Mouse (Mus musculus): Measurements from ENCODE around the gene Izumo4.

Izumo4 gene

DNA sequence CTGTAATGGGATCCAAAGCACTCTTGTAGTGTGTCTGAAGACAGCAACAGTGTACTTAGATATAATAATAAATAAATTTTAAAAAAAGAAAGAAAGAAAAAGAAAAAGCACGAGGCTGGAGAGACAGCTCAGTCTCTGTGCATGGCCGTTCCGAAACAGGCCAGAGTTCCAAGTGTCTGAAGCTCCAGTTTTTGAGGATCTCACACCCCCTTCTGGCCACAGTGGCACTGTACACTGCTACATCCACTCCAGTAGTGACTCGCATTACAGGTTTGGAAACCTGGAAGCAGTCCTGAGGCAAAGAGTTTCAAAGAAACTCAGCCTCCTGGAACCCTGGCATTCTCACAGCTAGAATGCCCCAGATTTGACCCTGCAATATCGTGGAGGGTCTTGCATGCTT, 14.1 kb upstream of the Izumo4 start:
- peak; percentile 68 for DNase-seq

GRCm38 (mm10) chr10:80692249-80693165, 9.5 kb upstream of the Izumo4 start:
- DNase-seq: no peak

- no peak for DNase-seq
Observed at GRCm38 (mm10) chr10:80693401-80694045, 8.5 kb upstream of the Izumo4 start.

- DNase-seq: no peak
Observed at GRCm38 (mm10) chr10:80694159-80694938, 7.6 kb upstream of the Izumo4 start.

DNA sequence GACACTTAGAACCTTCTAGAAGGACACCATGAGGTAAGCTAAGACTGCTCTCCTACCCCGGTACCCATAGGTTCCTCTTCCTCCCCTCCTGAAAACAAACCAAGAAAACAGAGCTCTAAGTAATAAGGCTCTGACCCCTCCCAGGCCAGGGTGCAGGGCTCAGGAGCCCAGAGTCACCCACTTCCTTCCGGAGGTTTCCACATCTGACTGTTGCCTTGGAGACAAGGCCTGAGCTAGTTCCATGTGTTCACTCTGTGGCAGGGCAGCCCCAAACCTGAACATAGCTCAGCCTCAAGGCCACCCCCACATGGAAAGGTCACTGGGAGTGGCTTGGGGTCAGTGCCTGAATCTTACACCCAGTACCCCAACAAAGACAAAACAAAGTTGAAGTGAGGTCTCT, 6.8 kb upstream of the Izumo4 start:
- no peak for DNase-seq

DNA sequence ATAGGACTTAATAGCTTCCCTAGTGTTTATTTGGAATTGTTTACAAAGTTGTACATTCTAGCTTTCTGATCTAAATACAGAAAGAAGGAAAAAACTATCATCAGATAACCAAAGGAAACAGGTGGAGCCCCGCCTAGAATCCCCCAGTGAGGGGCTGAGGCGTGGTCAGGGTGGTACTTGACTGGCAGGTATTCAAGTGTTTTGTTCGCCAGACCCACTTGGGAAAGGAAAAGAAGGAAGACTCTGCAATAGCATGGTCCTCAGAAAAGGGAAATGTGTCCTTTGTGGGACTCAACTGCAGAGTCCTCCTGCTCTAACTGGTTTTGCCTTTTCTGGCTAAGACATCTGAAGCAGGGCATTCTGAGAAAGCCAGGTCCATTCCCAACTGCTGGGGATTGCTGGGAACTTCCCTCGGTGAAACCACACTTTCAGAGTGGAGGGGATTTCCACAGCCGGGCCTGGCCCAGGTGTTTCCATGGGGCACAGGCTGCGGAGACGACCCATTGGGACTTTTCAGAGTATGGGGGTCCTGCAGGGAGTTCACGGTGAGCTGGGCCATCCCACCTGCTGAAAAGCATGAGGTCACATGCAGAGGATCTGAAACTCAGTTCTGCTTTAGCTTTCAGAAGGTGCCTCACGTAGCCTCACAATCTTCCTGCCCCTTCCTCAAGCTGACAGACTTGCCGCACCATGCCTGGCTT, 6.0 kb upstream of the Izumo4 start:
- DNase-seq: no peak

- DNase-seq: no peak
Observed at GRCm38 (mm10) chr10:80696502-80697392, 5.2 kb upstream of the Izumo4 start.

DNA sequence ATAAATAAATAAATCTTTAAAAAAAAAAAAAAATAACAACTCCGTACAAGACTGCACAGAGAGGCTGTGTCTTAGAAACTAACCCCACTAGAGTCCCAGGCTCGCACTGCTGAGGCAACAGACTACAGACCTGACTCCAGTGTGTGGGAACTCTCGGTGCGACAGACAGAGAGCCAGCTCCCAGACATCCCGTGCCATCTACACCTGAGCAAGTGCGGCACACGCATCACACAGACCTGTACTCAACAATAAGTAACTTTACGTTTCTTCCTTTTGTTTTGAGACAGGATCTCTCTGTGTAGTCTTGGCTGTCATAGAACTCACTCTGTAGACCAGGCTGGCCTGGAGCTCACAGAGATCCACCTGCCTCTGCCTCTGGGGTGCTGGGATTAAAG, 4.6 kb upstream of the Izumo4 start:
- DNase-seq: no peak

- DNase-seq: no peak
Observed at GRCm38 (mm10) chr10:80697812-80698211, 4.2 kb upstream of the Izumo4 start.

GRCm38 (mm10) chr10:80698605-80699004, 3.4 kb upstream of the Izumo4 start:
- DNase-seq: no peak

DNA sequence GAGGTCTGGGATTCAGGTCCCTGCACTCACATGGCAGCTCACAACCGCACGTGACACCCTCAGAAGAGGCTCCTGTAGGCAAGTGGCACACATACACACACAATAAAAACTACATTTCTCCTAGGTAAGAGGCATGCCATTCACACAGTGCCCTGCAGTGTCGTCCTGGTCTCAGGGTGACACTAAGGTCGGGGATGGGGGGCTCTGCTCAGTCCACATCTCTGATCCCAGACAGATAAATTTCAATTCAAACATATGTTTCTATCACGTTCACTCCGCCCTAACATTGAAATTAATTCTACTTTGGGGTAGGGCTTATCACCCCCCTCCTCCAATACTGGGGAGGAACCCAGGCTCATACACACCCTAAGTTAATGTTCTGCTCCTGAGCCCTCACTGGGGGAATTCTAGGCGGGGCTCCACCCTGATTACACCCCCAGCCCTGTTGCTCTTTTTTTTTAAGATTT, 1.9 kb upstream of the Izumo4 start:
- DNase-seq: no peak

DNA sequence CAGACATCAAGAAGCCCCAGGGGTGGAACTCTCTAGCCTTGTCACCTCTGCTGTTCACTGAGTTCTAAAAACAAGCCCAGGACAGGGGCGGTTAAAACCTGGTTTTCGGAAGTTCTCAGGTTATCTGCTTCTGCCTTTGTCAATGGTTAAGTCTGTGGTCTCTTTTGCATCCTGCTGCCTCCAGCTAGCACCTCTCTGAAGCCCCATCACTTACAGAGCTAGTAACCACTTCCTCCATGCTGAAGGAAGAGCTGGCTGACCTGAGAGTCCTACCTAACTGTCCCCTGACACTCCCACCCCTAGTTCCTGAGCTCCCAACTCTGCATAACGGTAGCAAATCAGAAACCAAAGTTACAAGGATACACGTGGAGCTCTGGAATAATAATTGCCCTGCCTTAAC, 1.3 kb upstream of the Izumo4 start:
- no peak for DNase-seq

GRCm38 (mm10) chr10:80702536-80703390, 779 bp downstream of the Izumo4 start:
- DNase-seq: peak; percentile 95

DNA sequence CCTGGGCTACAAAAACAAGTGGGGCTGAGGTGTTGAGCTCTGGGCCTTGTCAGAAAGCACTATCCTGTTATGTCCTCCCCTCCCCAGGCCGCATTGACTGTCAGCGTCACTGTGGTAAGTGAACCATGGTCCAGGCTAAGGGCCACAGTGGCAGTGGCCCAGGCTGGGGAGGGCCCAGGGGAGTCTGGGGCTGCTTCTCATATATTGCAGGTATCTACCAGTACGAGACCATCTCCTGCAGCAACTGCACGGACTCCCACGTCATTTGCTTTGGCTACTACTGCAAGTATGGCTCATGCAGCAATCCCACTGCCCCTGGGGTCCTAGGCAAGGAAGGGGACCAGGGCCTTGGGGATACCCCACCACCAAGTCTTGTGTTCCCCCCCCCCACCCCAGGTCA, 1.7 kb downstream of the Izumo4 start:
- peak; percentile 42 for DNase-seq

GRCm38 (mm10) chr10:80704418-80704817, 2.4 kb downstream of the Izumo4 start:
- DNase-seq: peak; percentile 32

- DNase-seq: no peak
Observed at GRCm38 (mm10) chr10:80705033-80705432, 3.0 kb downstream of the Izumo4 start.

DNA sequence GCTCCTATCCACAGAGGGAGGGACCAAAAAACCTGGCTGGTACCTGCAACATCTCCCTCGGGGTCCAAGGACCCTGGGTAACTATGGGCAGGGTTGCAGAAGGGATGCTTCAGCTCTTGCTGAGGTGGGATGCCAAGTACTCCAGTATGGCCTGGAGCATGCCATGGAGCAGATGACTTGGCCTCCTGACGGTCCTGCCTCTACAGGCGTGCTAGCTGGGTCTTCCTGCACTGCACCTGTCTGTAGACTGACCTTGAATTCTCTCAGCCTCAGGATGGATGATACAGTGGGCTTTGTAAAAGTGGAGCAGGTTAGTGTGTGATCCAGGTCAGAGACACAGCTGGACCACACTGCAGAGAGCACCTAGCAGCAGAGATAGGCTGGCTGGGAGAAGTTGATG, 3.5 kb downstream of the Izumo4 start:
- no peak for DNase-seq

DNA sequence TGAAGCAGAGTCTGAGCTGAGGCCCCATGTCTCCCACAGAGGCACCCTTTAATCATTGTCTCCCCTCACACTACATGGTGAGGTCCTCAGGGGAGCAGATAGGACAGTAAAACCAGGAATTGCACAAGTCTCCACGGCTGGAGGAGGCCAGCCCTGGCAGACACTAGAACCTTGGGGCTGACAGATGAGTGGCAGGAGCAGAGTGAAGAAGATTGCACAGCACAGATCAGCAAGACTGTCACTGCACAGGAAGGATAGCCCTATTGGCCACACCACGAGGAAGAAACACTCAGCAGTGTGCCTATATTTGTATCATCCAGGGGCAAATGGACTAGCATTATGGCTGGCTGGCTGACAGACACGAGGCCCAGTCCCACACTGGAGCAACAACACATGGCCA, 8.8 kb downstream of the Izumo4 start:
- no peak for DNase-seq

DNA sequence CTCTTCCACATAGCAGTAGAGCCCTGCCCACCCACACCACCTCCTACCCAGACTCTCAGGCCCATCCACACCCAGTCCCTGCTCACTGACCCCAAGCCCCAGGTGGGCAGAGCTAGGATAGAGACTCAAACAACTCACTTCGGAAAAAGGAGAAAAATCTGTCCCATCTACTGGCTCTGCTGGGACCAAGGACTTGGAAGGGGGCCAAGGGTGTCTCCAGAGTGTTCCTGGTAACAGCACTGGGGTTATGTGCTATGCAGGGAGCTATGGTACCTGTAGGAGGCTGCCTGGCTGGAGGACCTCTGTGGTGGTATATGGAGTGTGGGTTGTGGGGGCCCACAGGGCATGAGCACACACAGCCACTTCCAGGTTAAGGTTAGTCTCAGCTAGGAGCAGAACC, 15.3 kb downstream of the Izumo4 start:
- no peak for DNase-seq

DNA sequence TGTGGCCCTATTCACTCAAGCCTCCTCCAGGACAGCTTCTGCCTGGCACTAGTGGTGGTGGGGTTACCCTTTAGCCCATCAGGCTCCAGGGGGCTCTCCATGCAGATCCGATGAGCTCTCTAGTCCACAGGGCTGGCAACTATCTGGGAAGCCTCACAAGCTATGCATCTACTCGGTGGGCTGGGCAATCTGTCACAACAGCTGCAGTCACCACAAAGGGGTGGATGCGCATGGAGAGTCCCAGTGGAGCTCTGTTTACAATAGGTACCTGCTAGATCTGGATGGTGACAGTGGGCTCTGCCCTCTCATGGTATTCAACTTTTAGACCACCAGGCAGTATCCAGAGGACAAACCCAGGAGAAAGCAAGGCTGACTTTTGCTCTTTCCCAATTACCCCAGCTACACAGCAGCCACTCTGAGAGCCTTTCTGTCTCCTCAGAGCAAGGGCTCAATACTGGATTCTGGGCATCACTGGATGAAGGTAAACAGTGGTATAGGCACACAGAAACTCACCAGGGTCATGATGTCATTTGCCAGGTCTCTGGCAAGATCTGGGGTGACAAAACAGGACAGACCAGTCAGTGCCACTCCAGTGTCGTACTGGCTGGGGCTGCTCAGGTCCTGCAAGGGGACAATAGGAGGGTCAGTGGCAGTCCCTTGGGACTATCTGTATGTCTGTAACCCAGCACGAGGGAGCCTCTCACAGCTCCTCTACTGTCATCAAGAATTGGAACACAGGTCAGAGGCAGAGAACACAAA, 25.6 kb downstream of the Izumo4 start:
- no peak for DNase-seq
